Mouse (Mus musculus) MEL (cell line): Measurements from ENCODE around the gene Slc44a3.

Experiments
- KAT2A ChIP-seq: conservative IDR thresholded peaks from 2 replicates; pipeline ENCODE4 v1.6.1; 2012; ENCODE audit warnings: low read depth, low read length, improper control_type of control experiment, inconsistent platforms
- POLR2A ChIP-seq, 2 experiments: IDR thresholded peaks; 2 replicates each; pipeline ENCODE4 v1.6.1; 2011 to 2012; ENCODE audit warnings: low read length in 2 of 2, mild to moderate bottlenecking in 2 of 2, control low read depth in 1 of 2, improper control_type of control experiment in 1 of 2, low read depth in 1 of 2, moderate library complexity in 1 of 2; ENCODE audit not compliant: control insufficient read depth in 1 of 2, insufficient read depth in 1 of 2, poor library complexity in 1 of 2

GRCm38 (mm10) chr3:121429469-121429868 is 102.7 kb downstream of the Slc44a3 start:
- TF ChIP-seq POLR2A (IDR thresholded peaks at IDR 0.05; ENCODE audit: control insufficient read depth in 1 of 2, insufficient read depth in 1 of 2, low read depth in 1 of 2, low read length in 2 of 2, poor library complexity in 1 of 2) (no peak), KAT2A (no peak)
